Mouse (Mus musculus): ENCODE results near the gene BC017158.

BC017158 gene

GRCm38 (mm10) chr7:128256783-128257334, 41.1 kb downstream of the BC017158 start:
- CTCF ChIA-PET = no interaction called here

- CTCF ChIA-PET = no interaction called here
Observed at GRCm38 (mm10) chr7:128255757-128256156, 42.2 kb downstream of the BC017158 start.

- CTCF ChIA-PET = no interaction called here
Observed at GRCm38 (mm10) chr7:128254978-128255377, 43.0 kb downstream of the BC017158 start.

- CTCF ChIA-PET = no interaction called here
Observed at GRCm38 (mm10) chr7:128252609-128253008, 45.4 kb downstream of the BC017158 start.

- CTCF ChIA-PET = no interaction called here
Observed at GRCm38 (mm10) chr7:128251946-128252345, 46.0 kb downstream of the BC017158 start.

- CTCF ChIA-PET = no interaction called here
Observed at GRCm38 (mm10) chr7:128249998-128250397, 48.0 kb downstream of the BC017158 start.

- CTCF ChIA-PET = no interaction called here
Observed at GRCm38 (mm10) chr7:128248081-128249042, 49.6 kb downstream of the BC017158 start.

GRCm38 (mm10) chr7:128247443-128247842, 50.5 kb downstream of the BC017158 start:
- CTCF ChIA-PET = no interaction called here

GRCm38 (mm10) chr7:128246496-128247391, 51.2 kb downstream of the BC017158 start, which contains the start of gene Tgfb1i1:
TSS of gene Tgfb1i1 (plus strand) at chr7:128246812.
- CTCF ChIA-PET = interaction anchor here (0.6 kb wide), 1 partner anchor 88 kb away, joined by 13 read pairs; no protein-coding TSS in a partner anchor

GRCm38 (mm10) chr7:128245547-128245946, 52.4 kb downstream of the BC017158 start:
- CTCF ChIA-PET = no interaction called here

- CTCF ChIA-PET = no interaction called here
Observed at GRCm38 (mm10) chr7:128244410-128245025, 53.5 kb downstream of the BC017158 start.

- CTCF ChIA-PET = interaction anchor here (0.7 kb wide), 1 partner anchor 224 kb away, joined by 4 read pairs; no protein-coding TSS in a partner anchor
Observed at GRCm38 (mm10) chr7:128243921-128244320, 54.0 kb downstream of the BC017158 start.

- CTCF ChIA-PET = no interaction called here
Observed at GRCm38 (mm10) chr7:128242331-128242730, 55.6 kb downstream of the BC017158 start.

- CTCF ChIA-PET = no interaction called here
Observed at GRCm38 (mm10) chr7:128240131-128240784, 57.7 kb downstream of the BC017158 start.

GRCm38 (mm10) chr7:128238991-128239390, 59.0 kb downstream of the BC017158 start:
- CTCF ChIA-PET = no interaction called here

GRCm38 (mm10) chr7:128237927-128238778, 59.8 kb downstream of the BC017158 start, which contains the start of gene 9130023H24Rik:
TSS of gene 9130023H24Rik (minus strand) at chr7:128238031.
- CTCF ChIA-PET = no interaction called here

- CTCF ChIA-PET = no interaction called here
Observed at GRCm38 (mm10) chr7:128237593-128237926, 60.4 kb downstream of the BC017158 start.

GRCm38 (mm10) chr7:128236856-128237592, 60.9 kb downstream of the BC017158 start, which contains the start of gene Armc5:
TSS of gene Armc5 (plus strand) at chr7:128237342.
- CTCF ChIA-PET = no interaction called here

- CTCF ChIA-PET = interaction anchor here (0.6 kb wide), 1 partner anchor 10 kb away, joined by 12 read pairs; no protein-coding TSS in a partner anchor
Observed at GRCm38 (mm10) chr7:128236426-128236825, 61.5 kb downstream of the BC017158 start.
